Mouse (Mus musculus) lung, postnatal 0 days (tissue): ENCODE results near the gene Uvrag. TPM values are rescaled to one million over a fixed set of nuclear protein-coding genes. Genes with fewer than 3 reads are reported as not detected.

ENCODE experiments used
- ATAC-seq: fragments of 200-750 bp; cut with Nextera tagmentation; 2 replicates; pipeline ENCODE4 v1.8.0; 2017; ENCODE audit warnings: moderate library complexity
- DNase-seq: peaks from one replicate; pipeline ENCODE4 v3.0.0-alpha.2; 2016; ENCODE audit warnings: low spot score
- H3K27ac ChIP-seq: fragments of 300-500 bp; sonication (generic); 2 replicates; pipeline ENCODE4 v1.5.1; 2014; ENCODE audit warnings: antibody characterized with exemption, mild to moderate bottlenecking, low read length, mixed read lengths
- H3K27me3 ChIP-seq: fragments of 300-500 bp; sonication (generic); replicated peaks from 2 replicates; pipeline ENCODE4 v1.6.1; 2014; ENCODE audit warnings: low read length, mixed read lengths; ENCODE audit not compliant: insufficient read depth
- H3K36me3 ChIP-seq: fragments of 300-500 bp; sonication (generic); 2 replicates; pipeline ENCODE4 v1.6.1; 2014; ENCODE audit warnings: low read length, mixed read lengths; ENCODE audit not compliant: insufficient read depth
- H3K4me1 ChIP-seq: fragments of 300-500 bp; sonication (generic); 2 replicates; pipeline ENCODE4 v1.6.1; 2014; ENCODE audit warnings: antibody characterized with exemption, low read depth, low read length, mixed read lengths; ENCODE audit not compliant: insufficient read depth
- H3K4me2 ChIP-seq: fragments of 300-500 bp; sonication (generic); replicated peaks from 2 replicates; pipeline ENCODE4 v1.6.1; 2014; ENCODE audit warnings: low read depth, mild to moderate bottlenecking, low read length, moderate library complexity, mixed read lengths
- H3K4me3 ChIP-seq: fragments of 300-500 bp; sonication (generic); 2 replicates; pipeline ENCODE4 v1.5.1; 2014; ENCODE audit warnings: low read depth, low read length
- H3K9ac ChIP-seq: fragments of 300-500 bp; sonication (generic); replicated peaks from 2 replicates; pipeline ENCODE4 v1.6.1; 2014; ENCODE audit warnings: low read depth, mild to moderate bottlenecking
- H3K9me3 ChIP-seq: fragments of 300-500 bp; sonication (generic); 2 replicates; pipeline ENCODE4 v1.6.1; 2016; ENCODE audit warnings: low read length, mixed read lengths
- CTCF ChIP-seq: IDR thresholded peaks from 2 replicates; pipeline ENCODE4 v1.5.1; 2016; ENCODE audit warnings: antibody characterized with exemption, mild to moderate bottlenecking
- EP300 ChIP-seq: IDR thresholded peaks from 2 replicates; pipeline ENCODE4 v1.6.1; 2016; ENCODE audit warnings: antibody characterized with exemption, mild to moderate bottlenecking, control low read depth
- whole genome bisulfite sequencing: fragments of 180-500 bp; shearing (Covaris S2); extraction: QIAGEN DNeasy Blood & Tissue Kit; methylation state at CpG from one replicate; pipeline ENCODE4 v1.1.7; 2014; 5-methylcytosine and 5-hydroxymethylcytosine counted together
- polyA plus RNA-seq: library from polyadenylated mRNA; unstranded; fragments of >200 nt; fragmentation: Nextera tagmentation; extraction: Ambion mirVana; gene quantifications from 2 replicates; pipeline ENCODE4 v1.2.1, GENCODE M21; 2015

Uvrag gene
- polyA plus RNA-seq, 1 experiment from 2014 or later, result 23.4 TPM

- Histone ChIP-seq H3K9ac (no peak overlapping the region), H3K9me3 (no peaks in the 10 kb centered on the region), H3K27ac (no peak overlapping the region), H3K4me1 (no peaks in the 10 kb centered on the region; the same call in 1 of the 2 replicates), H3K4me2 (no peak overlapping the region), H3K4me3 (no peak overlapping the region), H3K27me3 (no peaks in the 10 kb centered on the region), H3K36me3 (peaks cover under 1% of the 10 kb centered on the region; the same call in 1 of the 2 replicates)
- 74% methylated on average over 6 of the region's 6 CpGs for WGBS
- TF ChIP-seq EP300, result no peak
- no peak for TF ChIP-seq CTCF
- no peak for ATAC-seq
- DNase-seq, result no peak
Measured at GRCm38 (mm10) chr7:99168756-99169155, 27.8 kb upstream of the Uvrag start.

DNA sequence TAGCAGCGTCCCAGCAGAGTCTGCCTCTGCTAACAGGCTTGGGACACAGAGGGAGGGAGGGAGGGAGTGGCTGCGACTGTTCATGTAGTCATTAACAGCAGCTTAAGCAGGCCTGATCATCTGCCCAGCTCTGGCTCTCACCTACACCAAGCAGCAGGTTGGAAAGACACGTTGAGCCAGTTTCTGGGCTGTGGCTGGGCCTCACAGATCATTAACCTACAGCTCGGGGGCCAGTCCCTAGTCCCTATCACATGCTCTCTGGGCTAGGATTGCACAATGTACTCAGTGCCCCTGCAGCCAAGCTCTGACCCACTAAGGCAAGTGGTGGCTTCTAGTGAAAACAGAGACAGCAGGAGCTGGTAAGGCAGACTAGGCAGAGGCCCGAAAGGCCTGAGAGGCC lies 27.0 kb upstream of the Uvrag start:
- Histone ChIP-seq H3K4me3 (no peak overlapping the region), H3K4me1 (no peaks in the 10 kb centered on the region; the same call in 1 of the 2 replicates), H3K36me3 (peaks cover 3% of the 10 kb centered on the region; the same call in 1 of the 2 replicates), H3K9me3 (no peaks in the 10 kb centered on the region), H3K27me3 (no peaks in the 10 kb centered on the region), H3K27ac (peak overlapping the region; percentile 57), H3K4me2 (no peak overlapping the region), H3K9ac (no peak overlapping the region)
- WGBS, result 40% methylated on average over 5 of the region's 5 CpGs
- DNase-seq, result peak; percentile 75
- ATAC-seq, result peak; percentile 90
- TF ChIP-seq CTCF (no peak), EP300 (no peak)

DNA sequence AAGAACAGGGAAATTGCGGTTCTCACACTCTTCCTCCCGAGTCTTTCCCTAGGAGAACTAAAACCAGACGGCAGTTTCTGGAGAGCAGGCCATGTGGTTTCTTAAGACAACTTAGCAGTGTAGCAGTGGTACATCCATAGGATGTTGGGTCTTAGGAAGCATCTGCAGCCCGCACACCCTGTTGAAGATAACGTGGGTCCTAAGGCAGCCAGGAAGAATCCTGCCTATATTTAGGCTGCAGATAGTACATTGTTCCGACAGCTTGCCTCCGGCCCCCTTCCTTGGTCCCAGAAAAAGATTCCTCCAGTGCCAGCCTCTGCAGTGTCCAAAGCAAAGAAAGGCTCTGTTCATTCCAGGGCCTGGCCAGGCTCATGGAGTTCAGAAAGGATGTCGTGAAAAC lies 25.2 kb upstream of the Uvrag start:
- no peaks in the 10 kb centered on the region for H3K27me3 ChIP-seq
- no peak overlapping the region for H3K4me2 ChIP-seq
- ATAC-seq, result no peak
- no peaks in the 10 kb centered on the region for H3K4me1 ChIP-seq
- 87% methylated on average over 8 of the region's 8 CpGs for WGBS
- no peak overlapping the region for H3K27ac ChIP-seq
- TF ChIP-seq CTCF (no peak), EP300 (no peak)
- no peak overlapping the region for H3K4me3 ChIP-seq
- no peak for DNase-seq
- no peak overlapping the region for H3K9ac ChIP-seq
- peaks cover 3% of the 10 kb centered on the region; the same call in 1 of the 2 replicates for H3K36me3 ChIP-seq
- no peaks in the 10 kb centered on the region for H3K9me3 ChIP-seq

- Histone ChIP-seq H3K9me3 (no peaks in the 10 kb centered on the region), H3K36me3 (peaks cover 3% of the 10 kb centered on the region; the same call in 1 of the 2 replicates), H3K27ac (no peak overlapping the region), H3K4me3 (no peak overlapping the region), H3K4me2 (no peak overlapping the region), H3K9ac (no peak overlapping the region), H3K4me1 (no peaks in the 10 kb centered on the region), H3K27me3 (no peaks in the 10 kb centered on the region)
- 50% methylated on average over 7 of the region's 7 CpGs for WGBS
- TF ChIP-seq CTCF (no peak), EP300 (no peak)
- DNase-seq (no peak), ATAC-seq (no peak)
Measured at GRCm38 (mm10) chr7:99164873-99165410, 24.0 kb upstream of the Uvrag start.

DNA sequence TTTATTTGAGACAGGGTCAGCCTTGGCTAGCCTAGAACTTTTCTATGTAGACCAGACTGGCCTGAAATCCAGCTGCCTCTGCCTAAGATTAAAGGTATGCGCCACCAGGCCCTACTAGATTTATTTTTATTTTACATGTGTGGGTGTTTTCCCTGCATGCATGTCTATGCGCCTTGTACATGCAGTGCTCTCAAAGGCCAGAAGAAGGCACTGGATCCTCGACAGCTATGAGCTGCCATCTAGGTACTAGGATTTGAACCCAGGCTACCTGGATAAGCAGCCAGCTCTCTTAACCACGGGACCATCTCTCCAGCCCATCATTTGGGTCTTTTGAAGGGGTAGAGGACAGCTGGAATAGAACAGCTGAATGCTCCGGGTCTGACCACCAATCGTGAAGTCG lies 21.5 kb upstream of the Uvrag start:
- Histone ChIP-seq H3K4me2 (no peak overlapping the region), H3K36me3 (peaks cover 3% of the 10 kb centered on the region; the same call in 1 of the 2 replicates), H3K27ac (no peak overlapping the region), H3K27me3 (no peaks in the 10 kb centered on the region), H3K9me3 (no peaks in the 10 kb centered on the region), H3K9ac (no peak overlapping the region), H3K4me3 (no peak overlapping the region), H3K4me1 (no peaks in the 10 kb centered on the region)
- DNase-seq, result no peak
- 0 out of 2 replicates have a peak, but pooled peaks have one; percentile 2 for TF ChIP-seq CTCF
- no peak for TF ChIP-seq EP300
- WGBS, result 89% methylated on average over 7 of the region's 7 CpGs
- no peak for ATAC-seq

DNA sequence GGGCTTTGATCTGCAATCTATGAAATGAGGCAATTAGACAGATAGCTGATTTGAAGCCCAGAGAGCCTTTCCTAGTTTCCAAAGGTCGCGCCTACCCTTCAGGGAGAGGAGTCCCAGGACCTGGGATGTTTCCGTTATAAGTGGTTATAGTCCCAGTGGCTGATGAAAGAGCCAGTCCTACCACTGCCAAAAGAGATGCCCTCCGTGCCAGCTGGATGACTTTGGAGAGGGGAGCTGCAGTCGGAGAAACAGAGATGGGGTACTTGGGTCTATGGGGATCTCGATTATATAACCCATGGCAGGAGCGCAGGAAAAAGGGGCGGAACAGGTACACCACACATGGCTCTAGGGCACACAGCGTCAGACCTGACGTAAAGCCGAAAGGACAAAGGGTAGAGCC lies 21.0 kb upstream of the Uvrag start:
- H3K27ac ChIP-seq, result no peak overlapping the region
- WGBS, result 93% methylated on average over 11 of the region's 11 CpGs

More for the DNA sequence above, 21.0 kb upstream of the Uvrag start:
- peaks cover 3% of the 10 kb centered on the region; the same call in 1 of the 2 replicates for H3K36me3 ChIP-seq
- no peak overlapping the region for H3K4me3 ChIP-seq
- DNase-seq, result no peak
- no peak for ATAC-seq
- H3K4me1 ChIP-seq, result no peaks in the 10 kb centered on the region
- no peak for TF ChIP-seq CTCF
- TF ChIP-seq EP300, result no peak
- no peak overlapping the region for H3K4me2 ChIP-seq
- no peaks in the 10 kb centered on the region for H3K27me3 ChIP-seq
- no peaks in the 10 kb centered on the region for H3K9me3 ChIP-seq
- H3K9ac ChIP-seq, result no peak overlapping the region
